Mouse (Mus musculus) heart, adult 2 months (tissue): ENCODE measurements at regions not wholly inside any gene's neighbourhood (a gene's known extent, or its start where the extent isn't known, plus 50 kb on each side); places are given as distances from the start of the nearest gene placed in this dataset.

Experiments
- DNase-seq, 2 experiments: peaks; one replicate each; pipeline ENCODE4 v3.0.0; 2021
- H3K27ac ChIP-seq: fragments of 200-600 bp; 2 replicates; pipeline ENCODE4 v1.8.1; 2022
- H3K27me3 ChIP-seq: fragments of 200-500 bp; 2 replicates; pipeline ENCODE4 v1.6.1; 2012; ENCODE audit warnings: mild to moderate bottlenecking, low read length, inconsistent platforms, mixed read lengths; ENCODE audit not compliant: control insufficient read depth, insufficient read depth
- H3K36me3 ChIP-seq: fragments of 200-500 bp; 2 replicates; pipeline ENCODE4 v1.6.1; 2012; ENCODE audit warnings: low read length, inconsistent platforms; ENCODE audit not compliant: control insufficient read depth, insufficient read depth
- H3K4me1 ChIP-seq: fragments of 200-500 bp; 2 replicates; pipeline ENCODE4 v1.6.1; 2011; ENCODE audit warnings: low read length; ENCODE audit not compliant: control insufficient read depth, insufficient read depth
- H3K4me3 ChIP-seq: fragments of 200-600 bp; 2 replicates; pipeline ENCODE4 v1.8.1; 2022
- H3K79me2 ChIP-seq: fragments of 200-500 bp; replicated peaks from 2 replicates; pipeline ENCODE4 v1.6.1; 2012; ENCODE audit warnings: mild to moderate bottlenecking, inconsistent platforms, low read length, moderate library complexity, mixed read lengths; ENCODE audit not compliant: control insufficient read depth, insufficient read depth
- H3K9ac ChIP-seq: fragments of 200-500 bp; 2 replicates; pipeline ENCODE4 v1.6.1; 2012; ENCODE audit warnings: low read depth, mild to moderate bottlenecking, control low read depth, inconsistent platforms, low read length, mixed read lengths
- CTCF ChIP-seq: fragments of 200-600 bp; IDR thresholded peaks from 2 replicates; pipeline ENCODE4 v1.8.1; 2022; ENCODE audit warnings: antibody characterized with exemption, mild to moderate bottlenecking, moderate library complexity
- EP300 ChIP-seq: fragments of 200-500 bp; IDR thresholded peaks from 2 replicates; pipeline ENCODE4 v1.6.1; 2011; ENCODE audit warnings: low read depth, low read length, control low read depth; ENCODE audit not compliant: insufficient read depth
- POLR2A ChIP-seq: fragments of 200-500 bp; IDR thresholded peaks from 2 replicates; pipeline ENCODE4 v1.6.1; 2011; ENCODE audit warnings: mild to moderate bottlenecking, low read depth, low read length, control low read depth; ENCODE audit not compliant: insufficient read depth
- WGBS: fragments of 180-500 bp; shearing (Covaris S2); methylation state at CpG from one replicate; pipeline ENCODE4 v1.1.7; 2018; 5-methylcytosine and 5-hydroxymethylcytosine counted together
- intact Hi-C: fragments of 180-260 bp; cut with DNase I; formaldehyde crosslinking; loops from one replicate; pipeline ENCODE4 v1.15.1; 2025

- H3K4me3 ChIP-seq = no peak overlapping the region
- 60% methylated on average over 2 of the region's 2 CpGs for WGBS
- H3K9ac ChIP-seq = no peak overlapping the region
- DNase-seq = no peak
- intact Hi-C loops = no loop called here
- no peak overlapping the region for H3K27ac ChIP-seq
- H3K36me3 ChIP-seq = no peaks in the 10 kb centered on the region
- TF ChIP-seq EP300 = no peak
- H3K27me3 ChIP-seq = no peaks in the 10 kb centered on the region
- H3K4me1 ChIP-seq = no peaks in the 10 kb centered on the region
- H3K79me2 ChIP-seq = no peaks in the 10 kb centered on the region
These were observed 73.3 kb upstream of the Hk2 start for GRCm38 (mm10) chr6:82847598-82847997.

DNA sequence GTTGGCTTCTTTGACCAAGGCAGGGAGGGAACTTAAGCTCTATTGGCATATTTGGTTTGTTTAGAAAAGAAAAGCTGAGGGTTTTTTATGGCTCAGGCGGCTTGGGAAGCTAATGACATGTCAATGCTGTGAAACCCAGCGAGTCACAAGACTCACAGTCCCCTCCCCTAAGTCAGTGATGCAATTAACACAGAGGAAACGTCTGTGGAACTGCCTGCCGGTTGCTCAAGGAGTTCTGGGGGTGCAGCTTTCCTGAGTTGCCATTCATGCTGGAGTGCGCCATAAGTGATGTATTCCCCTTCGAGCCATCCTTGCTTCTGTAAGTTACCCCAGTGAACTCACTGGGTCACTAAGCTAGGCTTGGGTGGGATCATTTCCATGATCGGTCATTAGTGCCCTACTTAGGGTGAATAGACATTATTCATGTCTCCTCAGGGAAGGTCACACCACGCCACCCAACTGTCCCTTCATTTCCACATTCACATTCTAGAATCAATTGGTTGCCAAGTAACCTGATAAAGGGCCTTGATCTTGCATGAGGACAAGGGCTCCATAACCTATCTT, 72.4 kb upstream of the Hk2 start:
- Histone ChIP-seq H3K4me3 (no peak overlapping the region), H3K36me3 (no peaks in the 10 kb centered on the region), H3K79me2 (no peaks in the 10 kb centered on the region), H3K4me1 (no peaks in the 10 kb centered on the region), H3K27ac (no peak overlapping the region), H3K9ac (no peak overlapping the region), H3K27me3 (no peaks in the 10 kb centered on the region)
- WGBS = 79% methylated on average over 8 of the region's 8 CpGs
- intact Hi-C loops = no loop called here
- DNase-seq = no peak
- no peak for TF ChIP-seq EP300
- no peak for TF ChIP-seq CTCF
- no peak for TF ChIP-seq POLR2A

GRCm38 (mm10) chr6:82844432-82844831, 70.2 kb upstream of the Hk2 start:
- Histone ChIP-seq H3K79me2 (no peaks in the 10 kb centered on the region), H3K4me3 (no peak overlapping the region), H3K4me1 (no peaks in the 10 kb centered on the region), H3K36me3 (no peaks in the 10 kb centered on the region), H3K27ac (no peak overlapping the region), H3K9ac (no peak overlapping the region), H3K27me3 (no peaks in the 10 kb centered on the region)
- intact Hi-C loops = no loop called here
- WGBS = 59% methylated on average over 3 of the region's 3 CpGs
- no peak for DNase-seq
- TF ChIP-seq EP300 (no peak), CTCF (peak; percentile 52)

DNA sequence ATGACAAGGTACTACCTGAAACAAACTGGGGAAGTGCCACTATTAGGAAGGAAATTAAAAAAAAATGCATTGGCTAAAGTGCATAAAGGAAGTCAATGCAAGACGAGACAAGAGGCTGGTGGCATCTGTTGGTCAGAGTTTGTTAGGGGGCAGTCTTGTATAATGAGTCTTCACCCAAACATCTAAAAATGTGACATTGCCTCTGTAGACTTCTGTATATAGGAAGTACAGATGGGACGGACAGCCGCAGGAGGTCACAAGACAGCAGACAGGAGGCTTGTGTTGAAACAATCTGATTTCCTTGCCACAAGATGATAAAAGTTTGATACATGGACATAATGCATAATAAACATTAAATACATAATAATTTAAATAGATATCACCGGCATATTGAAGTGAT, 69.6 kb upstream of the Hk2 start:
- no peaks in the 10 kb centered on the region for H3K36me3 ChIP-seq
- no peaks in the 10 kb centered on the region for H3K4me1 ChIP-seq
- no peak overlapping the region for H3K27ac ChIP-seq
- H3K79me2 ChIP-seq = no peaks in the 10 kb centered on the region
- WGBS = 68% methylated on average over 4 of the region's 4 CpGs
- no peak for DNase-seq
- intact Hi-C loops = no loop called here
- no peak overlapping the region for H3K4me3 ChIP-seq
- no peak for TF ChIP-seq POLR2A
- no peak for TF ChIP-seq CTCF
- no peak for TF ChIP-seq EP300
- H3K9ac ChIP-seq = no peak overlapping the region
- H3K27me3 ChIP-seq = no peaks in the 10 kb centered on the region

- no peak for TF ChIP-seq EP300
- no peak for TF ChIP-seq POLR2A
- TF ChIP-seq CTCF = no peak
- WGBS = 72% methylated on average over 9 of the region's 9 CpGs
- H3K79me2 ChIP-seq = no peaks in the 10 kb centered on the region
These were observed 63.0 kb upstream of the Hk2 start for GRCm38 (mm10) chr6:82837246-82837645.

GRCm38 (mm10) chr6:82835222-82836064, 61.2 kb upstream of the Hk2 start:
- WGBS = 70% methylated on average over 11 of the region's 11 CpGs
- no peak for DNase-seq

More at GRCm38 (mm10) chr6:82837246-82837645, 63.0 kb upstream of the Hk2 start:
- no peak for DNase-seq
- Histone ChIP-seq H3K4me1 (no peaks in the 10 kb centered on the region), H3K36me3 (no peaks in the 10 kb centered on the region), H3K9ac (no peak overlapping the region), H3K4me3 (no peak overlapping the region), H3K27ac (no peak overlapping the region), H3K27me3 (no peaks in the 10 kb centered on the region)
- intact Hi-C loops = no loop called here

More at GRCm38 (mm10) chr6:82835222-82836064, 61.2 kb upstream of the Hk2 start:
- Histone ChIP-seq H3K4me1 (no peaks in the 10 kb centered on the region), H3K27ac (no peak overlapping the region), H3K4me3 (no peak overlapping the region), H3K36me3 (no peaks in the 10 kb centered on the region), H3K9ac (no peak overlapping the region), H3K27me3 (no peaks in the 10 kb centered on the region), H3K79me2 (no peaks in the 10 kb centered on the region)
- intact Hi-C loops = no loop called here
- TF ChIP-seq CTCF = no peak
- TF ChIP-seq EP300 = no peak
- TF ChIP-seq POLR2A = no peak
